Mouse (Mus musculus) midbrain, postnatal 0 days (tissue): ENCODE results near the gene Glrx2. TPM values are rescaled to one million over a fixed set of nuclear protein-coding genes. Genes with fewer than 3 reads are reported as not detected.

Source experiments
- ATAC-seq: fragments of 200-750 bp; cut with Nextera tagmentation; 2 replicates; pipeline ENCODE4 v1.8.0; 2017; ENCODE audit warnings: moderate number of reproducible peaks, mild to moderate bottlenecking, moderate TSS enrichment, moderate library complexity; ENCODE audit not compliant: low FRiP score
- DNase-seq: peaks from one replicate; pipeline ENCODE4 v3.0.0-alpha.2; 2015; ENCODE audit warnings: low spot score
- H3K27ac ChIP-seq: fragments of 300-500 bp; sonication (generic); 2 replicates; pipeline ENCODE4 v1.5.1; 2014; ENCODE audit warnings: low read depth, mild to moderate bottlenecking, low read length, mixed read lengths
- H3K27me3 ChIP-seq: fragments of 300-500 bp; sonication (generic); 2 replicates; pipeline ENCODE4 v1.6.1; 2014; ENCODE audit warnings: low read length, control low read depth, mixed read lengths; ENCODE audit not compliant: insufficient read depth
- H3K36me3 ChIP-seq: fragments of 300-500 bp; sonication (generic); 2 replicates; pipeline ENCODE4 v1.6.1; 2014; ENCODE audit warnings: low read length, control low read depth, mixed read lengths; ENCODE audit not compliant: insufficient read depth
- H3K4me1 ChIP-seq: fragments of 300-500 bp; sonication (generic); 2 replicates; pipeline ENCODE4 v1.6.1; 2014; ENCODE audit warnings: mild to moderate bottlenecking, control low read depth, antibody characterized with exemption, low read length, mixed read lengths; ENCODE audit not compliant: insufficient read depth
- H3K4me2 ChIP-seq: fragments of 300-500 bp; sonication (generic); 2 replicates; pipeline ENCODE4 v1.6.1; 2014; ENCODE audit warnings: low read depth, mild to moderate bottlenecking, low read length, mixed read lengths; ENCODE audit not compliant: poor library complexity, severe bottlenecking
- H3K4me3 ChIP-seq: fragments of 300-500 bp; sonication (generic); 2 replicates; pipeline ENCODE4 v1.5.1; 2014; ENCODE audit warnings: low read depth, mild to moderate bottlenecking, low read length, moderate library complexity
- H3K9ac ChIP-seq: fragments of 300-500 bp; sonication (generic); replicated peaks from 2 replicates; pipeline ENCODE4 v1.6.1; 2014; ENCODE audit warnings: mild to moderate bottlenecking, low read length, moderate library complexity, mixed read lengths; ENCODE audit not compliant: poor library complexity, severe bottlenecking
- H3K9me3 ChIP-seq: fragments of 300-500 bp; sonication (generic); 2 replicates; pipeline ENCODE4 v1.6.1; 2016; ENCODE audit warnings: low read length, control low read depth
- CTCF ChIP-seq: IDR thresholded peaks from 2 replicates; pipeline ENCODE4 v1.5.1; 2016; ENCODE audit warnings: antibody characterized with exemption, mild to moderate bottlenecking
- WGBS: fragments of 180-500 bp; shearing (Covaris S2); extraction: QIAGEN DNeasy Blood & Tissue Kit; methylation state at CpG from one replicate; pipeline ENCODE4 v1.1.7; 2014; 5-methylcytosine and 5-hydroxymethylcytosine counted together
- polyA plus RNA-seq: library from polyadenylated mRNA; unstranded; fragments of >200 nt; fragmentation: Nextera tagmentation; extraction: Ambion mirVana; gene quantifications from 2 replicates; pipeline ENCODE4 v1.2.1, GENCODE M21; 2015
- total RNA-seq: library from RNA; depleted of rRNA; stranded (reverse); fragments of >200 nt; gene quantifications from 2 replicates; pipeline ENCODE4 v1.2.3, GENCODE M21; 2014

The Glrx2 gene
- total and polyA plus RNA-seq, 2 experiments from 2014 or later, result 31.4 to 113 TPM

DNA sequence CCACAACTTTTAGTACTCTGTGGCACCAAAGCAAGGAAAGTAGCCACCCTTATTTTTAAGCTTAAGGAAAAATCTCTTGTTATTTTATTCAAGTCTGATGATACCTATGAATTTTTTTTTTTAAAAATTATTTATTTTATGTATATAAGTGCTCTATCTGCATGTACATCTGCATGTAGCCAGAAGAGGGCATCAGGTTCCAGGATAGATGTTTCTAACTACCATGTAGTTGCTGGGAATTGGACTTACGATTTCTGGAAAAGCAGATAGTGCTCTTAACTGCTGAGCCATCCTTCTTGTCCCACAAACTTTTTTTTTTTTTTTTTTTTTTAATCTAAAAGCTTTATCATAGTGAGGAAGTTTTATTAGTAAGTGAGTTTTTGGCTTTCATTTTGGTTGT lies 48.3 kb downstream of the Glrx2 start:
- Histone ChIP-seq H3K4me2 (no peak overlapping the region), H3K36me3 (peaks cover 34% of the 10 kb centered on the region), H3K9ac (no peak overlapping the region), H3K9me3 (no peaks in the 10 kb centered on the region), H3K4me1 (no peaks in the 10 kb centered on the region), H3K27me3 (no peaks in the 10 kb centered on the region), H3K4me3 (no peak overlapping the region), H3K27ac (no peak overlapping the region)
- no peak for ATAC-seq
- 50% methylated on average over 1 of the region's 1 CpGs for WGBS
- DNase-seq, result peak; percentile 51
- TF ChIP-seq CTCF, result peak; percentile 59

DNA sequence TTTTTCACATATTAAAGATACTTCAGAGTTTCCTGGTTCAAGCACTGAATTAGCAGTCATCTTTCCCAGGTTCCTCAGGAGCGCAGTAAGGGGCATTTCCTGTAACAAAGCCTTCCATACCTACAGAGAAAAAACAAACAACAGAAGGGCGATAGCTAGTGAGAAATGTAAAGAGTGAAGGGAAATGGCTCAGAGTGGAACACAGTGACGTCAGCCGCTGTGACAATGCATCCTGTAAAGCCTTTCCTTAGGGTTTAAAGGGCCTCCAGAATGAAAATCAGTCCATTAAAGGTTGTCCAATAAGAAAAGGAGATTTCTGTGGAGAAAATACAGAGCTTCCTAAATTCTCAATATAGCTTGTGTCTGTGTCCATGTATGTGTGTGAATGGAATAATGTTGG lies 49.7 kb downstream of the Glrx2 start:
- Histone ChIP-seq H3K4me1 (no peaks in the 10 kb centered on the region), H3K27me3 (no peaks in the 10 kb centered on the region), H3K4me3 (no peak overlapping the region), H3K9me3 (no peaks in the 10 kb centered on the region), H3K9ac (no peak overlapping the region), H3K4me2 (no peak overlapping the region), H3K27ac (no peak overlapping the region), H3K36me3 (peaks cover 30% of the 10 kb centered on the region)
- 88% methylated on average over 4 of the region's 4 CpGs for WGBS
- DNase-seq (no peak), ATAC-seq (no peak)
- TF ChIP-seq CTCF, result no peak

DNA sequence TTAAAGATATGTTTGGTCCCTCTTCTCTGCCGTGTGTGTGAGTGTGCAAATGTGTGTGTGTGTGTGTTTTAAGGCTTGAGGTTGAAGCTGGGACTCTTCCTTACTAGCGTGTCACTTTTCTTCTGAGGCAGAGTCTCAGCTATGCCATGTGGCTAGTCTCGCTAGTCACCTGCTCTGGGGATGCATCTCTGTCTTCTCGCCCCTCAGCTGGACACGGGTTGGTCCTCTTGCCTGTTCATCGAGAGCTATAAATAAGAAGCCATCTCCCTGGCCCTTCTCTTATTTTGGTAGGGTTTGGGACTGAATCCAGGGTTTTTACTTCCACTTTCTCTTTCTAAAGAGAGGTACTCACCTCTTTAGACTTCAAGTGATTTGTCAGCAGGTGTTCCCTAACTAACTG lies 50.1 kb downstream of the Glrx2 start:
- Histone ChIP-seq H3K4me3 (no peak overlapping the region), H3K36me3 (peaks cover 26% of the 10 kb centered on the region), H3K27ac (no peak overlapping the region), H3K27me3 (no peaks in the 10 kb centered on the region), H3K9ac (no peak overlapping the region), H3K4me1 (no peaks in the 10 kb centered on the region), H3K4me2 (no peak overlapping the region), H3K9me3 (no peaks in the 10 kb centered on the region)
- TF ChIP-seq CTCF, result no peak
- ATAC-seq (no peak), DNase-seq (no peak)
- 91% methylated on average over 6 of the region's 6 CpGs for WGBS

DNA sequence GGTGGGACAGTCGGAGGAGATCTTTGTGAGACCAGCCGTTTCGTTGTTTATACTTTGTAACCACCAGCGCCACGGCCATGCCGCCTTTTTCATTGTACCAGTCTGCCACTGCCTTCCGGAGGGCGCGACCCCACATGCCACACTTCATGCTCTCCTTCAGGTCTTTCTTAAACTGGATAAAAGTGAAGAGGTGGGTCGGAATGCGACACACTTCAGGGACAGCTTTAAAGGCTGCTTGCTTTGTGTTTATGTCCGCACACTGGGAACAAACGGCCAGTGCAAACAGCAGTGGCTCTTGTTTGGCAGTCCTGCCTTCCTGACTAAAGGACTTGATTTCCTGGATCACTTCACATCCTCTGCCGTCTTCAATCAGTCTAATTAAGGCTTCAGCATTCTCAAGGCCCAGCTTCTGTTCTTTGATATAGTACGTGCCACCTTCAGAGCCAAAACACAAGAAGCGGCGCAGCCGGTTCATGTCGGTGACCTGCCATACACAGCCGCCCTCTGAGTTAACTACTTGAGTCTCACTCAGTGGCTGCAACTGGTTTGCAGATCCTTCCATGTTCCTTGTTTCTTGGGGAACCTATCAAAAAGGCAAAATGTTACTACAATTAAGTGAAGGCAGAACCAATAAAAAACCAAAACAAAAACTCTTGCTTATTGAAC lies 54.4 kb downstream of the Glrx2 start:
- ATAC-seq, result no peak
- no peaks in the 10 kb centered on the region for H3K9me3 ChIP-seq
- 61% methylated on average over 20 of the region's 20 CpGs for WGBS

DNA sequence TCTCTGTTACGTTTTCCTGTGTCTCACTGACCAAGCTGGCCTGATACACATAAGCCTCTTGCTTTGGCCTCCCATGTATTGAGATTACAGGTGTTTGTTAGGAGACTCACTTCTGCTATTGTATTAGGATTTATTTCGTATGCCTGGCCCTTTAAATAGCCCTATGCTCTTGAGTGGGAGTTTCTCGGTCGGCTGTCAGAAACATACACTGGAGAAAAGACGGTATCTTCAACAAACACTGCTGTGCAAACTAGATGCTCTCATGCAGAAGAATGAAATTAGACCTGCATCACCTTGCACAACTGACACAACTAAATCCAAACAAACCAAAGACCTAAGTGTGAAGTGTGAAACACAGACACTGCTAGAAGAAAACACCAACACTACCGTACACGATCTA lies 56.9 kb downstream of the Glrx2 start:
- Histone ChIP-seq H3K27me3 (no peaks in the 10 kb centered on the region), H3K9me3 (no peaks in the 10 kb centered on the region), H3K4me1 (peaks cover 7% of the 10 kb centered on the region; the same call in 1 of the 2 replicates), H3K36me3 (peaks cover 8% of the 10 kb centered on the region; the same call in 1 of the 2 replicates), H3K4me3 (no peak overlapping the region), H3K4me2 (no peak overlapping the region), H3K27ac (no peak overlapping the region), H3K9ac (no peak overlapping the region)
- no peak for TF ChIP-seq CTCF
- WGBS, result 78% methylated on average over 7 of the region's 7 CpGs
- ATAC-seq (no peak), DNase-seq (no peak)

More for the DNA sequence above, 54.4 kb downstream of the Glrx2 start:
- H3K4me2 ChIP-seq, result no peak overlapping the region
- H3K27me3 ChIP-seq, result no peaks in the 10 kb centered on the region
- H3K4me1 ChIP-seq, result peaks cover 7% of the 10 kb centered on the region; the same call in 1 of the 2 replicates
- no peak overlapping the region for H3K4me3 ChIP-seq
- no peak for DNase-seq
- H3K9ac ChIP-seq, result no peak overlapping the region
- H3K27ac ChIP-seq, result no peak overlapping the region
- H3K36me3 ChIP-seq, result peaks cover 20% of the 10 kb centered on the region
- no peak for TF ChIP-seq CTCF

DNA sequence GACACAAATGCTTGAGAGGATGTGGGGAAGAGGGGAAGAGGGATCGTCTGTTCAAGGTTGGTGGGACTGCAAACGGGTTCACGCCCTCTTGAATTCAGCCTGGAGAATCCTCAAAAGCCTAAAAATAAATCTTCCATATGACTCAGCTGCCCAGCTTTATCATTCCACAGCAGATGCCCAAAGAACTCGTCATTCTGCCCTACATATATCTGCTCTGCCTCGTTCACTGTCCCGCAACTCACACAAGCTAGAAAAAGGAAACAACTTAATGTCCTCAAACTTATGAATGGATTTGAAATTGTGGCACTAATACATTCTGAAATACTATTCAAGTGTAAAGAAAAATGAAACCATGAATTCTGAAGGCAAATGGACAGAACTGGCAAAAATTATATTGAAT lies 57.8 kb downstream of the Glrx2 start:
- Histone ChIP-seq H3K4me2 (no peak overlapping the region), H3K4me1 (peaks cover 7% of the 10 kb centered on the region; the same call in 1 of the 2 replicates), H3K4me3 (no peak overlapping the region), H3K36me3 (peaks cover 8% of the 10 kb centered on the region; the same call in 1 of the 2 replicates), H3K9ac (no peak overlapping the region), H3K9me3 (no peaks in the 10 kb centered on the region), H3K27ac (no peak overlapping the region), H3K27me3 (no peaks in the 10 kb centered on the region)
- no peak for DNase-seq
- WGBS, result 79% methylated on average over 6 of the region's 6 CpGs
- no peak for ATAC-seq
- no peak for TF ChIP-seq CTCF
